Mouse (Mus musculus) liver, embryonic 14.5 days (tissue): ENCODE results near the gene Nmur1.

Experiments used
- CTCF ChIP-seq: IDR thresholded peaks from 2 replicates; pipeline ENCODE4 v1.5.1; 2016; ENCODE audit warnings: antibody characterized with exemption, low read depth, control low read depth
- EP300 ChIP-seq: IDR thresholded peaks from 2 replicates; pipeline ENCODE4 v1.6.1; 2016; ENCODE audit warnings: antibody characterized with exemption, low read depth

GRCm38 (mm10) chr1:86376354-86376753, 49.7 kb downstream of the Nmur1 start:
- TF ChIP-seq CTCF (no peak), EP300 (no peak)
